Mouse (Mus musculus) inflammation-experienced regulatory T-cells, adult 6 months (primary cell): ENCODE data around the gene Emid1. TPM values are rescaled to one million over a fixed set of nuclear protein-coding genes. Genes with fewer than 3 reads are reported as not detected.

Experiments used
- ATAC-seq: one replicate; pipeline ENCODE4 v1.8.0; 2017
- polyA plus RNA-seq, 3 experiments: library from polyadenylated mRNA; unstranded; fragments of 100-300 nt; shearing (Covaris generic); gene quantifications; one replicate each; pipeline ENCODE4 v1.2.1; 2017

The Emid1 gene
- polyA plus RNA-seq, 3 experiments from 2014 or later, result 0.83 TPM; not detected in 2

DNA sequence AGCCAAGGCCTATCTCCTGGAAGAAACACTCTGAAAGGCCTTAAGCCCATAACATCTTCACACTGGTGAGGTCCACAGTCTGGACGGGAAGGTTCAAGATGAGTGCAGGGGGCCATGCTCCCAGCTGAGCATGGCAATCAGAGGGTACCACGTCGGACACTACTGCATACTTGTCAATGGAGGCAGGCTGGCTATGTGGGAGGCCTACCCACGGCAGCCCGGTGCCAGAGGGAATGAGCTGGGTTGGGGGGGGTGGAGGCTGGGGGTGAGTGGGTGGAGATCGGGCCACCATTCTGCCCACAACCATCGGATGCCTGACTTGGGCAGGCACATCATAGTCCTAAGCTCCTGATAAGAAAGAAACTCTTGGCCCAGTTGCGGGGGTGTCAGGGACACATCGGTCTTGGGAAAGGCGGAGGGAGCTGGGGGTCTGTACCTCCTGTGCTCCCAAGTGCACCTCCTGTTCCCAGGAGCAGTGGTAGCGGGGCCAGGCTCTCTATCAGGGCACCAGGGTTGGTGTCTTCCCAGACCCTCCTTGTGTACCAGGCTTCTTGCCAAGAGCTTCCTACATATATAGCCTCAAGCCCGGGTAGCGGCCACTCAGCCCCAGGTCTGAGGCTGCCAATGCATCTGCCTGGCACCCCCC is 89.1 kb downstream of the Emid1 start:
- ATAC-seq, result no peak

DNA sequence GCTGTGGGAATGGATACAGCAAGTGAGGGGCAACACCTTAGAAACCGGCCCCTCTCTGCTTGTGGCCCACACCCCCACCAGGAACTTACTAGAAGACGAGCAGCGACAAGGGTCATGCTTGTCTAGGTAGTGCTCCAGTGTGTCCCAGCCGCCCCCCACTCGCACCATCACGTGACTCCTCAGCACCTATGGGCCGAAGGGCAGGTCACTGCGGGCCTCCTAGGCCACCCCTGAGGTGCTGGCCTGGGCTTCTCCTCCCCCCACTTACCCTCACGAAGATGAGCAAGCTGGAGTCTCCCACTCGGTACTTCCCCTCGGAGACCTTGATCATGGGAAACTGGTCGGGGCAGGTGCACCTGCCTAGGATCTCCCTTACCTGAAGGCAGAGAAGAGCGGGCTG is 89.7 kb downstream of the Emid1 start:
- no peak for ATAC-seq

DNA sequence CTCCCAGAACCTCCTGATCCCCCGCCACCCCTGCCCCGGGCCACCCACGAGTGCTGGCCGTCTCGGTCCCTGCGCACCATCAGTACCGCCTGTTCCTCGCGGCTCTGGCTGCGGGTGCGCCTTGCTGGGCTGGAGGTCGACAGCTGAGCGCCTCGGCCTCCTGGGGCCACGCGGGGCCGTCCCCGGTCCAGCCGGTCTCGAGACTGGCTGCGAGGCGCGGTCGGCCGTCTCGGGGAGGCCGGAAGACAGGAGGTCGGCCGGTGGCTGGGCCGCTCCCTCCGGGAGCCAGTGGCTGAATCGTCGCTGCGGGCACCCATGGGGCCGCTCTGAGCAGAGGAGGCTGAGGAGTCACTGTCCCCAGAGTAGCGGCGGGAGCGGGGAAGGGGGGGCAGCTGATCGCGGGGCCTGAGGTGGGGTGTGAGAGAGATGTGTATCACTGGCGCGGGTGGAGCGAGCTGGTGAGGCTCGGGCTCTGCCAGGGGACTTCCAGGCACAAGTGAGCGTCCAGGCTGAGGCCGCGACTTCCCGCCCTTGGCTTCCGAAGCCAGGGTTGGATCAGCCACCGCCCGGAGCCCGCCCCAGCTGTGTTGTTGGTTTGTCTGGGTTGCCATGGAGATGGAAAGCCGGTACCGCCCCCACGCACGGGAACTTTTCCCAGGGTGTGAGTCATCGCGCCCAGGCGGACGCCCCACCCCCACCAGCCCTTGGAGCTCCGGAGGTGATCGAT is 90.5 kb downstream of the Emid1 start:
- ATAC-seq, result peak; percentile 53

DNA sequence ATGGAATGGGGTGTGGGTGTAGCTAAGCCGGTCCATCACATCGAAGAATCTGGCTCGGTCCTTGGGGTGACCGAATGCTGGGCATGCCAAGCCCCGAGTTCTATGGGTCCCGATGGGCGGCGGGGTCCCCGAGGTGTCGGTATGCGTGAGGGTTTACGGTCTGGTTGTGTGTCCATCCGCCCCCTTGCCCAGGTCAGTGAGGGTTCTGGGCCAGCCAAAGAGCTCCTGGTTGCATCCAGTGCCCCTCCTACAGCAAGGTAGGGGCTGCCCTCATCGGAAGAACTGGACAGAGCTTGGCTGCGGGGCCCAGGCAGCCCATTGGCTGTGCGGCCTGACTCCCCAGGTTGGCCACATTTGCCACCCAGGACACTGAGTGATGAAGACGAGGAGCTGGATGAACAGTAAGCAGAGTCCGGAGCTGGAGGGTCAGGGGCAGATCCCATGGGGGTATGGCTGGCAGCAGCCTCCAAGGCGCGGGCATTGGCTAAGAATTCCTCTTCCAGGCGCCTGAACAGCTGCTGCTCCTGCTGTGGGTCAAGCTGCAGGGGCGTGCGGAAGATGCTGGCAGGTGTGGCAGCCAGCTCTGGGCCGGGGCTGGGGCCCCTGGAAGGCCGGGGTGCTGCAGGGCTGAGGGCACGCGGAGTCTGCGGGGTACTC is 91.2 kb downstream of the Emid1 start:
- no peak for ATAC-seq

DNA sequence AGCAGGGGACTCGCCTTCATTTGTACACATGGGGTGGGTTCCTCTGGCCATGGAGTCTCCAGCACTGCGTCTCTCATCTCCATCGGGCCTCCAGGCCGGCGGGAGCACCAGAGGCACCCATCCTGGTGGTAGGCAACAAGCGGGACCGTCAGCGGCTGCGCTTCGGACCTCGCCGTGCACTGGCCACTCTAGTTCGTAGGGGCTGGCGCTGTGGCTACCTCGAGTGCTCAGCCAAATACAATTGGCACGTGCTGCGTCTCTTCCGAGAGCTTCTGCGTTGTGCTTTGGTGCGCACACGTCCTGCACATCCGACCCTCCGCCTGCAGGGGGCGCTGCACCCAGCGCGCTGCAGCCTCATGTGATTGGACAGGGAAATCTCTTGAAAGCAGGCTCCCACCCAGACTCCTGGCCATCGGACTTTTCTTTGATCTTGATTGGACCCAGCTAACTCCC is 92.3 kb downstream of the Emid1 start:
- no peak for ATAC-seq

DNA sequence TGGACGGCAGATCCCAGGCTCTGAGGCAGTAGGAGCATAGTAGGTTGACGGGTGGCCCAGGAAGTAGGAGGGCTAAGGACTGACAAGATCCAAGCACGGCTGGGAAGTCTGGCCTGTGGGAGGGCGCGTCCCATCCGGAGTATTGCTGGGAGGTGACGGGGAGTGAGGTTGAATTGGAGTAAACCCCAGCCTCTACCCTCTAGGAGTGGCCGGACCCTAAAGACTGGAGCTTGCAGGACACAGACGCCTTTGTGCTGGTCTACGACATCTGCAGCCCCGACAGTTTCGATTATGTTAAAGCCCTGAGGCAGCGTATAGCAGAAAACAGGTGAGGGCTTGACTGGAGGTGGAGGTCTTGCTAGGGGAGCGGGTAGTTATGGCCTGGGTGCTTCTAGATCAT is 92.8 kb downstream of the Emid1 start:
- ATAC-seq, result no peak

DNA sequence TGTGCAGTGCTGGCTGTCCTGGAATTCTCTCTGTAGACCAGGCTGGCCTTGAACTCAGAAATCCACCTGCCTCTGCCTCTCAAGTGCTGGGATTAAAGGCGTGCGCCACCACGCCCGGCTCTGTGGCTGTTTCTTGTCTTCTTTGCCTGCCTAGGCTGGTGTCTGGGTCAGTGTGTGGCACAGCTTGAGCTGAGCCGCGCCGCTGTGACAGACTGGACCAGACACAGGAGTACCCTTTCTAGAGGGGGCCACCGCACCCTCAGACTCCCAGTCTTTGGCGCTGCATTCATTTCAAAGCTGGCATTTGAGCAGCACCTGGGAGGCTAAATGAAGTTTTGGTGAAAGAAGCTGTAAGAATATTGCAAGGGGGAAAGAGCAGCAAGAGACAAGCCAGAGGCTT is 93.3 kb downstream of the Emid1 start:
- ATAC-seq, result no peak

DNA sequence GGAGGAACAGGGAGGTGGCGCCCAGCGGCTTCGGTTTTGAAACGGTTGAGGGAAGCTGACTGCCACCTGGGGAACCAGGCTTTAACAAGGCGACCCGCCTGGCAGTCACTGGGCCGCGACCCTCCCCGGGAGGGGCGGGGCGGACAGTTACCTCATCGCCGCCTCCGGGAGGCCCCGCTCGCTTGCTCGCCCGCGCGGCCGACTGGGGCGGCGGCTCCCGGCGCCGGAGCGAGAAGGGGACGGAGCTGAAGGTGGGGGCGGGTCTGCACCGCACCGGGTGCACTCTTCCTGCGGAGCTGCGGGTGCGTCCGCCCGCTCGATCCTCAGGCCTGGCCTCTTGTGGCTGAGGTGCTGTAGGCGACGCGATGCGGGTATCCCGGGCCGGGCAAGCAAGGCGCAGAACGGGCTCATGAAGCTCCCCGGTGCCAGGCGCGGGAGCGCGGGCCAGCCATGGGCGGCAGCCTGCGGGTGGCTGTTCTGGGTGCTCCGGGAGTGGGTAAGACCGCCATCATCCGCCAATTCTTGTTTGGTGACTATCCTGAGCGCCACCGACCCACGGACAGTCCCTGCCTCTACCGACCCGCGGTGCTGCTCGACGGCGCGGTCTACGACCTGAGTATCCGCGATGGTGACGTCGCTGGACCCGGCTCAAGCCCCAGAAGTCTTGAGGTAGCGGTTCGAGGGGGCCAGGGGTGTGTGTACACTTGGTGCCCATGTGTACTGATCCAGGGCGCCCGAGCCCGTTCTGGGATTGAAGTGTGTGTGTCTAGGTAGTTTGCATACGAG is 94.0 kb downstream of the Emid1 start, which contains the start of gene Rasl10a:
Gene Rasl10a, plus strand, starts transcription at position 273 of the 786 bp plus-strand sequence.
- no peak for ATAC-seq

DNA sequence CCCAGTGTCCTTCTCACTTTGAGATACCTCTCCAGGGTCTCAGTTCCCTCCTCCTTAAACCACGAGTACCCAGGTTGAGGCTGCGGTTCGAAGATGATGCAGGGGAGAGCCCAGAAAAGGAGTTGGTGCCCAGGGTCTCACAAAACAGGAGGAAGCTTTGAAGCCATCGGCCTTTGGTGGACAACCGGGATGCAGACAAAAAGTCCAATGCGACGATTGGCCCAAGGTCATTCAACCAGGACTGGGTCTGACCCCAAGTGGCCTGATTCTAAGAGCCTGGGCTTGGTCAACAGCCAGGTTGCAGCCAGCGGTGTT is 94.6 kb downstream of the Emid1 start:
- ATAC-seq, result no peak

DNA sequence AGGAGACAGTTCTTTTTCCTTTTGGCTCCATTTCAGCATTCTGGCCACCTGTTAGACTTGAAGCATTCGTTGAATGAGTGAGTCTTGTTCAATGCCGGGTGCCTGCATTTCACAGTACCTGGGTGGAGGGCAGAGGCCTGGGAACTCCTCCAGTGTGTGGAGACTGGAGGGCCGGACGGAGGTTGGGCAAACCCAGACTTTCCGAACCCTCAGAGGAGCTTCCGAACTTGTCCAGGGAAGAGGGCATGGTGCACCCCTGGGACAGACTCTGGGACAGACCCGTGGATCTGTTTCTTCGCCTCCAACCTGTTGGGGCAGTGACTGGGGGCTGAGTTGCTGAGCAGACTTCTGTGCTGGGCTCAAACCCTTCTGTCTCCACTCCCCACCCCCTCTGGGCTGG is 95.0 kb downstream of the Emid1 start:
- ATAC-seq, result no peak

Other genes starting within 250 kb of the Emid1 start
- gene Nefh, start 204.2 kb downstream of the Emid1 start, polyA plus RNA-seq, result 1 to 10 TPM; 6.4 to 7.0 (median 6.4) TPM
- 10 to 100 TPM; 48.9 to 55.5 (median 50.0) TPM for gene Ap1b1, start 165.4 kb downstream of the Emid1 start, polyA plus RNA-seq
- not detected for gene Rasl10a, start 94.1 kb downstream of the Emid1 start, polyA plus RNA-seq
- under 1 TPM; 0.58 to 0.94 (median 0.91) TPM for gene Gas2l1, start 86.9 kb downstream of the Emid1 start, polyA plus RNA-seq
- 1 to 10 TPM; 3.3 to 4.6 (median 4.6) TPM for gene Rhbdd3, start 53.3 kb downstream of the Emid1 start, polyA plus RNA-seq
- 100 to 1,000 TPM; 136 to 174 (median 140) TPM for gene Ewsr1, start 53.0 kb downstream of the Emid1 start, polyA plus RNA-seq
- gene Kremen1, start 109.3 kb upstream of the Emid1 start, polyA plus RNA-seq, result 1 to 10 TPM; 2.3 to 4.1 (median 3.0) TPM